Mouse (Mus musculus): ENCODE measurements at regions not wholly inside any gene's neighbourhood (a gene's known extent, or its start where the extent isn't known, plus 50 kb on each side); places are given as distances from the start of the nearest gene placed in this dataset.

DNA sequence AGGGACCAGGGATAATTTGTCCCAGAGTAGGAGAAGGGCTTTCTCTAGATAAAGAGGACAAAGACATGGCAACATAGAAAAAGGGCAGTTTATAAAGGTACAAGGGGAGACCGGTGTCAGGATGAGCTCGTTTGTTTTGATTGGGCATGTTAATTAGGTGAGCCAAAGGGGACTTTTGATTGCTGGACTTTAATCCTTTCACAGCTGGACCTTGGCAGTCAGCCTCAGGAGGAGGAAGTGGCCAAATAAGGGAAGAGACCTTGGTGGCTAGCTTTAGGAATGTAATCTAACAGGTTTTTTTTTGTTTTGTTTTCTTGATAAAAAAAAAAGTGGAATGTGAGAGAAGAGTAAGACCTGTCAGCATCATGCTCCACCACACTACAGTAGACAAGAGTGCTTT lies 1324.3 kb downstream of the Defb40 start:
- no peak overlapping the region for H3ac ChIP-seq (ENCODE audit: control insufficient read depth, insufficient read length, low read depth)
- H3K36me3 ChIP-seq (ENCODE audit: control insufficient read depth, insufficient read depth): no peaks in the 10 kb centered on the region
- TF ChIP-seq CEBPB (IDR thresholded peaks at IDR 0.05; ENCODE audit: low read depth) (no peak), MYOD1 (IDR thresholded peaks at IDR 0.05; ENCODE audit: control insufficient read depth, insufficient read length, low read depth) (no peak), FOSL1 (IDR thresholded peaks at IDR 0.05; ENCODE audit: insufficient read depth, low read length, poor library complexity, severe bottlenecking) (no peak), CTCF (IDR thresholded peaks at IDR 0.05; ENCODE audit: control insufficient read depth, insufficient read depth, insufficient read length) (no peak), MYOG (IDR thresholded peaks at IDR 0.05; ENCODE audit: control insufficient read depth, extremely low read depth, insufficient read length) (no peak), USF1 (IDR thresholded peaks at IDR 0.05; ENCODE audit: low read depth) (no peak), MAX (IDR thresholded peaks at IDR 0.05) (no peak)
- no peaks in the 10 kb centered on the region for H3K79me2 ChIP-seq (ENCODE audit: control insufficient read depth, insufficient read depth)
- no peaks in the 10 kb centered on the region for H3K27me3 ChIP-seq (ENCODE audit: control insufficient read depth, insufficient read depth, insufficient read length)
- no peaks in the 10 kb centered on the region for H3K79me3 ChIP-seq (ENCODE audit: low read depth)
- no peak overlapping the region for H3K4me3 ChIP-seq (ENCODE audit: insufficient read depth, poor library complexity, severe bottlenecking)

DNA sequence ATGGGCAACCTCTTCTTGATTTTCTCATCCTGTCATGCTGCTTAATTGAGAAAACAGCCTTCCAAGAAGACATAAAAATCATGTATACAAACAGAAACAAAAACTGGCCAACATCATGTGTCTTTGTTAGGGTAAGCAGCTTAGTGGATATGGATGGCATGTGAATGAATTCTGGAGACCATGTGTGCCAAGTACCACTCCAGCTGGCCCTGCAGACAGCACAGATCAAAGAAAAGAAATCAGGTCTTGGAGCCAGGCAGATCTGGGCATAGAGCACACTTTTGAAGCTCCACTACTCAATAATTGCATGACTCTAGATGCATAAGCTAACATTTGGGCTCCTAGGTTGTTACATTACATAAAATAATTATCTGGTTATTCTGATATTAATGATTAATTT lies 1330.5 kb downstream of the Defb40 start:
- no peaks in the 10 kb centered on the region for H3K79me2 ChIP-seq (ENCODE audit: control insufficient read depth, insufficient read depth)
- TF ChIP-seq MYOD1 (IDR thresholded peaks at IDR 0.05; ENCODE audit: control insufficient read depth, insufficient read length, low read depth): no peak
- no peaks in the 10 kb centered on the region for H3K36me3 ChIP-seq (ENCODE audit: control insufficient read depth, insufficient read depth)
- H3K4me3 ChIP-seq (ENCODE audit: insufficient read depth, poor library complexity, severe bottlenecking): no peak overlapping the region
- H3ac ChIP-seq (ENCODE audit: control insufficient read depth, insufficient read length, low read depth): no peak overlapping the region
- no peaks in the 10 kb centered on the region for H3K27me3 ChIP-seq (ENCODE audit: control insufficient read depth, insufficient read depth, insufficient read length)
- H3K79me3 ChIP-seq (ENCODE audit: low read depth): no peaks in the 10 kb centered on the region

DNA sequence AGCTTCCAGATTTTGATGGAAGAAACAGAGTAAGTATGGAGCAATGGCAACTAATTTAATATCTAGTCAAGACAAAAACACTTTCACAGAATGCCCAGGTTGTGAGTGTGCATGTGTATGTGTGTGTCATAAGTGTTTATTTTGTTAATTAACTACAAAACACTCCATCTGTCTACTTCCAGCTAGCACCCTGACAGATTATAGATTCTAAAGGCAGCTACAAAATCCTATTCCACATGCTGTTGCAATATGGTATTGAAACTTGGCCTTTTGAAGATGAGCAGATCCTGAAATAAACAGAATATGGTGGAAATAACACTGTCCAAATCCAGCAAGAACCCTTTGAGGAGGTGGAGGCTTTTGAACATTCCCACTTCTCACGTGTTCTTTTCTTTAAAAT lies 1356.9 kb downstream of the Defb40 start:
- Histone ChIP-seq H3K36me3 (ENCODE audit: control insufficient read depth, insufficient read depth) (no peaks in the 10 kb centered on the region), H3K79me3 (ENCODE audit: low read depth) (no peaks in the 10 kb centered on the region), H3K79me2 (ENCODE audit: control insufficient read depth, insufficient read depth) (no peaks in the 10 kb centered on the region), H3ac (ENCODE audit: control insufficient read depth, insufficient read length, low read depth) (no peak overlapping the region), H3K4me3 (ENCODE audit: insufficient read depth, poor library complexity, severe bottlenecking) (no peak overlapping the region), H3K27me3 (ENCODE audit: control insufficient read depth, insufficient read depth, insufficient read length) (no peaks in the 10 kb centered on the region)
- no peak for TF ChIP-seq MYOD1 (IDR thresholded peaks at IDR 0.05; ENCODE audit: control insufficient read depth, insufficient read length, low read depth)
- TF ChIP-seq MYOG (IDR thresholded peaks at IDR 0.05; ENCODE audit: control insufficient read depth, extremely low read depth, insufficient read length): no peak
- no peak for TF ChIP-seq CEBPB (IDR thresholded peaks at IDR 0.05; ENCODE audit: low read depth)
- TF ChIP-seq FOSL1 (IDR thresholded peaks at IDR 0.05; ENCODE audit: insufficient read depth, low read length, poor library complexity, severe bottlenecking): no peak
- TF ChIP-seq MAX (IDR thresholded peaks at IDR 0.05): no peak
- no peak for TF ChIP-seq USF1 (IDR thresholded peaks at IDR 0.05; ENCODE audit: low read depth)

DNA sequence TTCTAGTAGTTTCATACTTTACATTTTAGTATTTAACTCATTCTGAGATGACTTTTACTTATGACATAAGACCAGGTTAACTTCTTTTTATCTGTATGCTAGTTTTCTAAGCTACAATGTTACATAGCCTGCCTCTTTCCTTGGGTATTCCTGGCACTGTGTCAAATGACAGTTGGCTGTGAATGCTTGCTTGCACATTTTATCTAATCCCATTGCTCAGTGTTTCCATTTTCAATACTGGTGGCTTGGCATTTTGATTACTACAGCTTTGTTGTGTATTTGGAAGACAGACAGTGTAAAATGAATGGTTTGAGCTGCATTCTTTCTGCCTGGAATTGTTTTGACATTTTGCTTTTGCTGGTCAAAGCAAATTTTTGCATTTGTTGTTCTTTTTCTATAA lies 1359.2 kb downstream of the Defb40 start:
- Histone ChIP-seq H3K27me3 (ENCODE audit: control insufficient read depth, insufficient read depth, insufficient read length) (no peaks in the 10 kb centered on the region), H3K79me3 (ENCODE audit: low read depth) (no peaks in the 10 kb centered on the region), H3ac (ENCODE audit: control insufficient read depth, insufficient read length, low read depth) (no peak overlapping the region), H3K4me3 (ENCODE audit: insufficient read depth, poor library complexity, severe bottlenecking) (no peak overlapping the region), H3K36me3 (ENCODE audit: control insufficient read depth, insufficient read depth) (no peaks in the 10 kb centered on the region), H3K79me2 (ENCODE audit: control insufficient read depth, insufficient read depth) (no peaks in the 10 kb centered on the region)
- TF ChIP-seq FOSL1 (IDR thresholded peaks at IDR 0.05; ENCODE audit: insufficient read depth, low read length, poor library complexity, severe bottlenecking) (no peak), CEBPB (IDR thresholded peaks at IDR 0.05; ENCODE audit: low read depth) (no peak), MYOG (IDR thresholded peaks at IDR 0.05; ENCODE audit: control insufficient read depth, extremely low read depth, insufficient read length) (no peak), USF1 (IDR thresholded peaks at IDR 0.05; ENCODE audit: low read depth) (no peak), CTCF (IDR thresholded peaks at IDR 0.05; ENCODE audit: control insufficient read depth, insufficient read depth, insufficient read length) (no peak), MYOD1 (IDR thresholded peaks at IDR 0.05; ENCODE audit: control insufficient read depth, insufficient read length, low read depth) (no peak), MAX (IDR thresholded peaks at IDR 0.05) (no peak)

DNA sequence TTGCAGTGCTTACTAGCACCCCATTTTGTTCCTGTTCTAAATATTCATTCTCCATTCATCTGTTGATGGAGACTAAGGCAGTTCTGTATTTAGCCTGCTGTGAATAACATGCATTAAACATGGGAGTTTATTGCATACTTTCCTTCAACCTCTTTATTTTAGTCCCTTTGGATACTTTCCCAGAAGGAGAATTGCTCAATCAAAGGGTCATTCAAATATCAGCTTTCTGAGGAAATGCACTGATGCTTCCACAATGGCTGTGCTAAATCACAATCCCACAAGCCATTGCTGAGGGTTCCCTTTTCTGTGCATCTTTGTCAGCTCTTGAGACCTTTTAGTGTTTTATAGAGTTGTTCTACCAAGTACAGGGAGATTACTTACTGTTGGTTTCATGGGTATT lies 1359.9 kb downstream of the Defb40 start:
- Histone ChIP-seq H3K4me3 (ENCODE audit: insufficient read depth, poor library complexity, severe bottlenecking) (no peak overlapping the region), H3K79me3 (ENCODE audit: low read depth) (no peaks in the 10 kb centered on the region), H3K36me3 (ENCODE audit: control insufficient read depth, insufficient read depth) (no peaks in the 10 kb centered on the region), H3K27me3 (ENCODE audit: control insufficient read depth, insufficient read depth, insufficient read length) (no peaks in the 10 kb centered on the region), H3K79me2 (ENCODE audit: control insufficient read depth, insufficient read depth) (no peaks in the 10 kb centered on the region), H3ac (ENCODE audit: control insufficient read depth, insufficient read length, low read depth) (no peak overlapping the region)
- TF ChIP-seq MAX (IDR thresholded peaks at IDR 0.05): no peak
- TF ChIP-seq CEBPB (IDR thresholded peaks at IDR 0.05; ENCODE audit: low read depth): peak; percentile 63

DNA sequence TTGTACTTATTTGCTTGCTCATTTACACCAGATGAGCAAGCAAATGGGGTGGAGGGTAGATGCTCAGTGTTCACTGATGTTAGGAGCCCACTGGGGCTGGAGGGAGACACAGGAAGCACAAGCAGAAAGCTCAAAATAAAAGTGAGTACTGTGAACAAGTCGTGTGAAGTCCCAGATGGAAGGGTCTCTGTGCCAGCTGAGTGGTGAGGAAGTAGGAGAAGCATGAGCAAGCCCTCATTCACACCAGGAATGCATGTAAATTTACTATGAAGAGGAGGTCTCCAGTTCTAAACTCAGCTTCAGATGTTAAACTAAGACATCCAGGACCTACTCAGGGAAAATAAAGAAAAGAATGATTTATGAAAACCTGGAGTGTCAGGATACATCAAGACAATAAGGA lies 1375.2 kb downstream of the Defb40 start:
- Histone ChIP-seq H3K79me2 (ENCODE audit: control insufficient read depth, insufficient read depth) (no peaks in the 10 kb centered on the region), H3K36me3 (ENCODE audit: control insufficient read depth, insufficient read depth) (no peaks in the 10 kb centered on the region), H3ac (ENCODE audit: control insufficient read depth, insufficient read length, low read depth) (no peak overlapping the region), H3K27me3 (ENCODE audit: control insufficient read depth, insufficient read depth, insufficient read length) (no peaks in the 10 kb centered on the region), H3K4me3 (ENCODE audit: insufficient read depth, poor library complexity, severe bottlenecking) (no peak overlapping the region), H3K79me3 (ENCODE audit: low read depth) (no peaks in the 10 kb centered on the region)
- TF ChIP-seq MAX (IDR thresholded peaks at IDR 0.05) (no peak), CEBPB (IDR thresholded peaks at IDR 0.05; ENCODE audit: low read depth) (no peak), MYOD1 (IDR thresholded peaks at IDR 0.05; ENCODE audit: control insufficient read depth, insufficient read length, low read depth) (no peak), CTCF (IDR thresholded peaks at IDR 0.05; ENCODE audit: control insufficient read depth, insufficient read depth, insufficient read length) (no peak), FOSL1 (IDR thresholded peaks at IDR 0.05; ENCODE audit: insufficient read depth, low read length, poor library complexity, severe bottlenecking) (no peak), USF1 (IDR thresholded peaks at IDR 0.05; ENCODE audit: low read depth) (no peak), MYOG (IDR thresholded peaks at IDR 0.05; ENCODE audit: control insufficient read depth, extremely low read depth, insufficient read length) (no peak)
